Mouse (Mus musculus): ENCODE results near the gene Nav2. TPM values are rescaled to one million over a fixed set of nuclear protein-coding genes. Genes with fewer than 3 reads are reported as not detected.

Gene Nav2
- total and polyA plus RNA-seq, 3 experiments: 20.4 to 49.9 (median 34.4) TPM

GRCm38 (mm10) chr7:49411803-49412202 lies 503.3 kb downstream of the Nav2 start:
- Histone ChIP-seq H3K27me3 (ENCODE audit: control insufficient read depth, insufficient read depth, low read length) (no peaks in the 10 kb centered on the region), H3K4me3 (no peak overlapping the region), H3K4me1 (ENCODE audit: control insufficient read depth, insufficient read depth, low read length) (no peaks in the 10 kb centered on the region), H3K27ac (no peak overlapping the region), H3K9ac (ENCODE audit: low read depth, low read length) (no peak overlapping the region), H3K36me3 (ENCODE audit: control insufficient read depth, insufficient read depth, low read length) (no peaks in the 10 kb centered on the region), H3K79me2 (replicated peaks; ENCODE audit: control insufficient read depth, insufficient read depth, low read length) (no peaks in the 10 kb centered on the region)
- TF ChIP-seq EP300 (IDR thresholded peaks at IDR 0.05; ENCODE audit: insufficient read depth, low read depth, low read length): no peak
- TF ChIP-seq CTCF (IDR thresholded peaks at IDR 0.05): no peak
- no peak for TF ChIP-seq POLR2A (IDR thresholded peaks at IDR 0.05; ENCODE audit: insufficient read depth, low read depth, low read length)
- 88% methylated on average over 9 of the region's 9 CpGs for WGBS
- intact Hi-C loops (cut with DNase I): no loop called here
- no peak for DNase-seq

GRCm38 (mm10) chr7:49415131-49415530 lies 506.6 kb downstream of the Nav2 start:
- intact Hi-C loops (cut with DNase I): no loop called here
- Histone ChIP-seq H3K4me1 (ENCODE audit: control insufficient read depth, insufficient read depth, low read length) (no peaks in the 10 kb centered on the region), H3K27me3 (ENCODE audit: control insufficient read depth, insufficient read depth, low read length) (no peaks in the 10 kb centered on the region), H3K9ac (ENCODE audit: low read depth, low read length) (no peak overlapping the region), H3K79me2 (replicated peaks; ENCODE audit: control insufficient read depth, insufficient read depth, low read length) (no peaks in the 10 kb centered on the region), H3K36me3 (ENCODE audit: control insufficient read depth, insufficient read depth, low read length) (no peaks in the 10 kb centered on the region), H3K27ac (no peak overlapping the region), H3K4me3 (no peak overlapping the region)
- WGBS: 87% methylated on average over 7 of the region's 7 CpGs
- TF ChIP-seq CTCF (IDR thresholded peaks at IDR 0.05): no peak
- TF ChIP-seq POLR2A (IDR thresholded peaks at IDR 0.05; ENCODE audit: insufficient read depth, low read depth, low read length): no peak
- TF ChIP-seq EP300 (IDR thresholded peaks at IDR 0.05; ENCODE audit: insufficient read depth, low read depth, low read length): no peak
- no peak for DNase-seq

- no peak overlapping the region for H3K4me3 ChIP-seq
- TF ChIP-seq POLR2A (IDR thresholded peaks at IDR 0.05; ENCODE audit: insufficient read depth, low read depth, low read length) (no peak), CTCF (IDR thresholded peaks at IDR 0.05) (no peak), EP300 (IDR thresholded peaks at IDR 0.05; ENCODE audit: insufficient read depth, low read depth, low read length) (no peak)
- intact Hi-C loops (cut with DNase I): no loop called here
- H3K4me1 ChIP-seq (ENCODE audit: control insufficient read depth, insufficient read depth, low read length): no peaks in the 10 kb centered on the region
- H3K36me3 ChIP-seq (ENCODE audit: control insufficient read depth, insufficient read depth, low read length): no peaks in the 10 kb centered on the region
- no peak overlapping the region for H3K27ac ChIP-seq
- H3K79me2 ChIP-seq (replicated peaks; ENCODE audit: control insufficient read depth, insufficient read depth, low read length): no peaks in the 10 kb centered on the region
- no peaks in the 10 kb centered on the region for H3K27me3 ChIP-seq (ENCODE audit: control insufficient read depth, insufficient read depth, low read length)
- no peak for DNase-seq
- 79% methylated on average over 12 of the region's 12 CpGs for WGBS
- no peak overlapping the region for H3K9ac ChIP-seq (ENCODE audit: low read depth, low read length)
Measured at GRCm38 (mm10) chr7:49415716-49416115, 507.2 kb downstream of the Nav2 start.

GRCm38 (mm10) chr7:49418841-49419240 lies 510.3 kb downstream of the Nav2 start:
- intact Hi-C loops (cut with DNase I): no loop called here
- 87% methylated on average over 13 of the region's 13 CpGs for WGBS
- Histone ChIP-seq H3K36me3 (ENCODE audit: control insufficient read depth, insufficient read depth, low read length) (no peaks in the 10 kb centered on the region), H3K9ac (ENCODE audit: low read depth, low read length) (no peak overlapping the region), H3K27ac (no peak overlapping the region), H3K79me2 (replicated peaks; ENCODE audit: control insufficient read depth, insufficient read depth, low read length) (no peaks in the 10 kb centered on the region), H3K27me3 (ENCODE audit: control insufficient read depth, insufficient read depth, low read length) (no peaks in the 10 kb centered on the region), H3K4me3 (no peak overlapping the region), H3K4me1 (ENCODE audit: control insufficient read depth, insufficient read depth, low read length) (no peaks in the 10 kb centered on the region)
- no peak for DNase-seq
- TF ChIP-seq CTCF (IDR thresholded peaks at IDR 0.05) (no peak), POLR2A (IDR thresholded peaks at IDR 0.05; ENCODE audit: insufficient read depth, low read depth, low read length) (no peak), EP300 (IDR thresholded peaks at IDR 0.05; ENCODE audit: insufficient read depth, low read depth, low read length) (no peak)

- Histone ChIP-seq H3K27me3 (ENCODE audit: control insufficient read depth, insufficient read depth, low read length) (no peaks in the 10 kb centered on the region), H3K4me1 (ENCODE audit: control insufficient read depth, insufficient read depth, low read length) (no peaks in the 10 kb centered on the region), H3K4me3 (no peak overlapping the region), H3K79me2 (replicated peaks; ENCODE audit: control insufficient read depth, insufficient read depth, low read length) (no peaks in the 10 kb centered on the region), H3K27ac (no peak overlapping the region), H3K36me3 (ENCODE audit: control insufficient read depth, insufficient read depth, low read length) (no peaks in the 10 kb centered on the region), H3K9ac (ENCODE audit: low read depth, low read length) (no peak overlapping the region)
- 71% methylated on average over 17 of the region's 17 CpGs for WGBS
- intact Hi-C loops (cut with DNase I): no loop called here
- no peak for DNase-seq
- no peak for TF ChIP-seq EP300 (IDR thresholded peaks at IDR 0.05; ENCODE audit: insufficient read depth, low read depth, low read length)
- TF ChIP-seq POLR2A (IDR thresholded peaks at IDR 0.05; ENCODE audit: insufficient read depth, low read depth, low read length): no peak
- TF ChIP-seq CTCF (IDR thresholded peaks at IDR 0.05): no peak
Measured at GRCm38 (mm10) chr7:49420139-49420802, 511.8 kb downstream of the Nav2 start.

- intact Hi-C loops (cut with DNase I): no loop called here
- H3K27ac ChIP-seq: no peak overlapping the region
- WGBS: 79% methylated on average over 4 of the region's 4 CpGs
- no peak overlapping the region for H3K9ac ChIP-seq (ENCODE audit: low read depth, low read length)
- H3K4me3 ChIP-seq: no peak overlapping the region
- no peaks in the 10 kb centered on the region for H3K27me3 ChIP-seq (ENCODE audit: control insufficient read depth, insufficient read depth, low read length)
- DNase-seq: no peak
- no peaks in the 10 kb centered on the region for H3K36me3 ChIP-seq (ENCODE audit: control insufficient read depth, insufficient read depth, low read length)
- H3K79me2 ChIP-seq (replicated peaks; ENCODE audit: control insufficient read depth, insufficient read depth, low read length): no peaks in the 10 kb centered on the region
- no peaks in the 10 kb centered on the region for H3K4me1 ChIP-seq (ENCODE audit: control insufficient read depth, insufficient read depth, low read length)
- TF ChIP-seq EP300 (IDR thresholded peaks at IDR 0.05; ENCODE audit: insufficient read depth, low read depth, low read length): no peak
- TF ChIP-seq CTCF (IDR thresholded peaks at IDR 0.05): no peak
- no peak for TF ChIP-seq POLR2A (IDR thresholded peaks at IDR 0.05; ENCODE audit: insufficient read depth, low read depth, low read length)
Measured at GRCm38 (mm10) chr7:49421261-49421660, 512.7 kb downstream of the Nav2 start.

Measured in heart, adult 2 months (tissue).